Mouse (Mus musculus) embryonic facial prominence, embryonic 15.5 days (tissue): ENCODE results near the gene Inpp4b. TPM values are rescaled to one million over a fixed set of nuclear protein-coding genes. Genes with fewer than 3 reads are reported as not detected.

ENCODE experiments used
- ATAC-seq: fragments of 200-750 bp; cut with Nextera tagmentation; 2 replicates; pipeline ENCODE4 v1.8.0; 2017; ENCODE audit warnings: low read depth, moderate TSS enrichment; ENCODE audit not compliant: insufficient number of reproducible peaks, low FRiP score, low TSS enrichment
- H3K27ac ChIP-seq: fragments of 300-500 bp; sonication (generic); replicated peaks from 2 replicates; pipeline ENCODE4 v1.5.1; 2015; ENCODE audit warnings: mild to moderate bottlenecking, inconsistent platforms
- H3K27me3 ChIP-seq: fragments of 300-500 bp; sonication (generic); 2 replicates; pipeline ENCODE4 v1.6.1; 2015; ENCODE audit warnings: inconsistent platforms
- H3K36me3 ChIP-seq: fragments of 300-500 bp; sonication (generic); 2 replicates; pipeline ENCODE4 v1.6.1; 2015; ENCODE audit warnings: mild to moderate bottlenecking, inconsistent platforms
- H3K4me1 ChIP-seq: fragments of 300-500 bp; sonication (generic); 2 replicates; pipeline ENCODE4 v1.6.1; 2015; ENCODE audit warnings: inconsistent platforms
- H3K4me2 ChIP-seq: fragments of 300-500 bp; sonication (generic); replicated peaks from 2 replicates; pipeline ENCODE4 v1.6.1; 2015; ENCODE audit warnings: mild to moderate bottlenecking, inconsistent platforms
- H3K4me3 ChIP-seq: fragments of 300-500 bp; sonication (generic); replicated peaks from 2 replicates; pipeline ENCODE4 v1.5.1; 2015; ENCODE audit warnings: mild to moderate bottlenecking, inconsistent platforms
- H3K9ac ChIP-seq: fragments of 300-500 bp; sonication (generic); 2 replicates; pipeline ENCODE4 v1.6.1; 2015; ENCODE audit warnings: inconsistent platforms
- H3K9me3 ChIP-seq: fragments of 300-500 bp; sonication (generic); replicated peaks from 2 replicates; pipeline ENCODE4 v1.6.1; 2016; ENCODE audit warnings: inconsistent platforms
- WGBS: fragments of 180-500 bp; shearing (Covaris S2); methylation state at CpG from one replicate; pipeline ENCODE4 v1.1.7; 2015; 5-methylcytosine and 5-hydroxymethylcytosine counted together
- polyA plus RNA-seq: library from polyadenylated mRNA; unstranded; fragments of >200 nt; fragmentation: Nextera tagmentation; extraction: Ambion mirVana; gene quantifications from 2 replicates; pipeline ENCODE4 v1.2.1, GENCODE M21; 2015

The Inpp4b gene
- polyA plus RNA-seq, 1 experiment from 2014 or later, result 19.6 TPM

GRCm38 (mm10) chr8:81370607-81371006, 28.3 kb downstream of the Inpp4b start:
- ATAC-seq, result no peak
- Histone ChIP-seq H3K9ac (no peak overlapping the region), H3K36me3 (no peaks in the 10 kb centered on the region), H3K4me3 (no peak overlapping the region), H3K27me3 (no peaks in the 10 kb centered on the region), H3K4me1 (no peaks in the 10 kb centered on the region), H3K9me3 (no peaks in the 10 kb centered on the region), H3K4me2 (no peak overlapping the region), H3K27ac (no peak overlapping the region)
- WGBS, result 53% methylated on average over 5 of the region's 5 CpGs

- Histone ChIP-seq H3K4me1 (no peaks in the 10 kb centered on the region), H3K4me2 (no peak overlapping the region)
- ATAC-seq, result no peak
Observed at GRCm38 (mm10) chr8:81371844-81372243, 29.5 kb downstream of the Inpp4b start.

GRCm38 (mm10) chr8:81374877-81375475, 32.6 kb downstream of the Inpp4b start:
- 84% methylated on average over 4 of the region's 4 CpGs for WGBS
- no peak for ATAC-seq
- Histone ChIP-seq H3K9me3 (no peaks in the 10 kb centered on the region), H3K27ac (no peak overlapping the region), H3K27me3 (no peaks in the 10 kb centered on the region), H3K9ac (no peak overlapping the region), H3K4me3 (no peak overlapping the region), H3K4me2 (no peak overlapping the region), H3K36me3 (no peaks in the 10 kb centered on the region), H3K4me1 (no peaks in the 10 kb centered on the region)

More at GRCm38 (mm10) chr8:81371844-81372243, 29.5 kb downstream of the Inpp4b start:
- H3K9me3 ChIP-seq, result no peaks in the 10 kb centered on the region
- WGBS, result 68% methylated on average over 4 of the region's 4 CpGs
- no peaks in the 10 kb centered on the region for H3K36me3 ChIP-seq
- no peak overlapping the region for H3K27ac ChIP-seq
- H3K4me3 ChIP-seq, result no peak overlapping the region
- no peaks in the 10 kb centered on the region for H3K27me3 ChIP-seq
- no peak overlapping the region for H3K9ac ChIP-seq

- H3K27me3 ChIP-seq, result no peaks in the 10 kb centered on the region
- no peak overlapping the region for H3K9ac ChIP-seq
- ATAC-seq, result no peak
- H3K9me3 ChIP-seq, result no peaks in the 10 kb centered on the region
- H3K4me3 ChIP-seq, result no peak overlapping the region
- no peak overlapping the region for H3K27ac ChIP-seq
- no peak overlapping the region for H3K4me2 ChIP-seq
- H3K36me3 ChIP-seq, result no peaks in the 10 kb centered on the region
- no peaks in the 10 kb centered on the region for H3K4me1 ChIP-seq
- WGBS, result 74% methylated on average over 6 of the region's 6 CpGs
Observed at GRCm38 (mm10) chr8:81388953-81389352, 46.6 kb downstream of the Inpp4b start.

GRCm38 (mm10) chr8:81399071-81399470, 56.7 kb downstream of the Inpp4b start:
- H3K27ac ChIP-seq, result no peak overlapping the region

GRCm38 (mm10) chr8:81399501-81399900, 57.1 kb downstream of the Inpp4b start:
- no peaks in the 10 kb centered on the region for H3K36me3 ChIP-seq
- no peak overlapping the region for H3K9ac ChIP-seq
- no peak overlapping the region for H3K27ac ChIP-seq
- no peak overlapping the region for H3K4me3 ChIP-seq
- H3K4me2 ChIP-seq, result no peak overlapping the region
- H3K9me3 ChIP-seq, result no peaks in the 10 kb centered on the region
- ATAC-seq, result no peak
- H3K27me3 ChIP-seq, result no peaks in the 10 kb centered on the region
- WGBS, result 63% methylated on average over 4 of the region's 4 CpGs
- H3K4me1 ChIP-seq, result no peaks in the 10 kb centered on the region

More at GRCm38 (mm10) chr8:81399071-81399470, 56.7 kb downstream of the Inpp4b start:
- H3K4me1 ChIP-seq, result no peaks in the 10 kb centered on the region
- no peak for ATAC-seq
- no peak overlapping the region for H3K9ac ChIP-seq
- H3K4me2 ChIP-seq, result no peak overlapping the region
- H3K27me3 ChIP-seq, result no peaks in the 10 kb centered on the region
- no peak overlapping the region for H3K4me3 ChIP-seq
- no peaks in the 10 kb centered on the region for H3K9me3 ChIP-seq
- no peaks in the 10 kb centered on the region for H3K36me3 ChIP-seq

- ATAC-seq, result no peak
- H3K36me3 ChIP-seq, result no peaks in the 10 kb centered on the region
- no peak overlapping the region for H3K27ac ChIP-seq
- H3K9ac ChIP-seq, result no peak overlapping the region
- H3K4me3 ChIP-seq, result no peak overlapping the region
- WGBS, result 78% methylated on average over 2 of the region's 2 CpGs
- H3K4me2 ChIP-seq, result no peak overlapping the region
- no peaks in the 10 kb centered on the region for H3K9me3 ChIP-seq
- H3K4me1 ChIP-seq, result no peaks in the 10 kb centered on the region
- H3K27me3 ChIP-seq, result no peaks in the 10 kb centered on the region
Observed at GRCm38 (mm10) chr8:81412707-81413106, 70.4 kb downstream of the Inpp4b start.

GRCm38 (mm10) chr8:81443957-81444356, 101.6 kb downstream of the Inpp4b start:
- Histone ChIP-seq H3K36me3 (no peaks in the 10 kb centered on the region), H3K4me3 (no peak overlapping the region), H3K4me2 (no peak overlapping the region), H3K9me3 (no peaks in the 10 kb centered on the region), H3K4me1 (no peaks in the 10 kb centered on the region), H3K27ac (no peak overlapping the region), H3K27me3 (no peaks in the 10 kb centered on the region), H3K9ac (no peak overlapping the region)
- 88% methylated on average over 3 of the region's 3 CpGs for WGBS
- no peak for ATAC-seq

GRCm38 (mm10) chr8:81449798-81450197, 107.4 kb downstream of the Inpp4b start:
- ATAC-seq, result no peak
- no peak overlapping the region for H3K27ac ChIP-seq
- H3K4me2 ChIP-seq, result no peak overlapping the region
- no peaks in the 10 kb centered on the region for H3K27me3 ChIP-seq
- H3K4me3 ChIP-seq, result no peak overlapping the region
- H3K9me3 ChIP-seq, result no peaks in the 10 kb centered on the region
- WGBS, result 74% methylated on average over 2 of the region's 2 CpGs
- H3K9ac ChIP-seq, result no peak overlapping the region
- no peaks in the 10 kb centered on the region for H3K4me1 ChIP-seq
- H3K36me3 ChIP-seq, result no peaks in the 10 kb centered on the region

- ATAC-seq, result no peak
- 34% methylated on average over 6 of the region's 6 CpGs for WGBS
- Histone ChIP-seq H3K27me3 (no peaks in the 10 kb centered on the region), H3K4me1 (no peaks in the 10 kb centered on the region), H3K4me2 (no peak overlapping the region), H3K9ac (no peak overlapping the region), H3K4me3 (no peak overlapping the region), H3K9me3 (no peaks in the 10 kb centered on the region), H3K27ac (no peak overlapping the region), H3K36me3 (no peaks in the 10 kb centered on the region)
Observed at GRCm38 (mm10) chr8:81452082-81452481, 109.7 kb downstream of the Inpp4b start.

GRCm38 (mm10) chr8:81454830-81455229, 112.5 kb downstream of the Inpp4b start:
- 77% methylated on average over 2 of the region's 2 CpGs for WGBS
- H3K27ac ChIP-seq, result no peak overlapping the region
- H3K9ac ChIP-seq, result no peak overlapping the region
- no peaks in the 10 kb centered on the region for H3K27me3 ChIP-seq
- H3K4me2 ChIP-seq, result no peak overlapping the region
- ATAC-seq, result no peak
- no peaks in the 10 kb centered on the region for H3K4me1 ChIP-seq
- H3K36me3 ChIP-seq, result no peaks in the 10 kb centered on the region
- no peaks in the 10 kb centered on the region for H3K9me3 ChIP-seq
- H3K4me3 ChIP-seq, result no peak overlapping the region

GRCm38 (mm10) chr8:81463762-81464161, 121.4 kb downstream of the Inpp4b start:
- WGBS, result 77% methylated on average over 3 of the region's 3 CpGs
- Histone ChIP-seq H3K9ac (no peak overlapping the region), H3K9me3 (no peaks in the 10 kb centered on the region), H3K4me3 (no peak overlapping the region), H3K27me3 (no peaks in the 10 kb centered on the region), H3K36me3 (no peaks in the 10 kb centered on the region), H3K27ac (no peak overlapping the region), H3K4me2 (no peak overlapping the region), H3K4me1 (no peaks in the 10 kb centered on the region)
- ATAC-seq, result no peak
